Mouse (Mus musculus): ENCODE measurements around the gene Rhox4g. TPM values are rescaled to one million over a fixed set of nuclear protein-coding genes. Genes with fewer than 3 reads are reported as not detected.

The Rhox4g gene
- polyA plus RNA-seq, 1 experiment from 2014 or later: not detected

Other genes with a start within 250 kb of the Rhox4g start
- 0.36 TPM in 1 of 2 replicates, not detected in the other for gene Rhox2b, start 239.3 kb downstream of the Rhox4g start, polyA plus RNA-seq (2014; fragmentation: Nextera tagmentation; extraction: Ambion mirVana)
- not detected in 2 replicates for gene Rhox4b, start 218.8 kb downstream of the Rhox4g start, polyA plus RNA-seq (2014; fragmentation: Nextera tagmentation; extraction: Ambion mirVana)
- gene Rhox2c, start 197.6 kb downstream of the Rhox4g start, polyA plus RNA-seq (2014; fragmentation: Nextera tagmentation; extraction: Ambion mirVana): not detected in 2 replicates
- gene Rhox3c, start 192.7 kb downstream of the Rhox4g start, polyA plus RNA-seq (2014; fragmentation: Nextera tagmentation; extraction: Ambion mirVana): not detected in 2 replicates
- gene Rhox4c, start 171.0 kb downstream of the Rhox4g start, polyA plus RNA-seq (2014; fragmentation: Nextera tagmentation; extraction: Ambion mirVana): not detected in 2 replicates
- not detected in 2 replicates for gene Rhox2d, start 157.9 kb downstream of the Rhox4g start, polyA plus RNA-seq (2014; fragmentation: Nextera tagmentation; extraction: Ambion mirVana)
- gene Rhox4d, start 137.0 kb downstream of the Rhox4g start, polyA plus RNA-seq (2014; fragmentation: Nextera tagmentation; extraction: Ambion mirVana): not detected in 2 replicates
- gene Rhox2e, start 120.9 kb downstream of the Rhox4g start, polyA plus RNA-seq (2014; fragmentation: Nextera tagmentation; extraction: Ambion mirVana): not detected in 2 replicates
- gene Rhox3e, start 109.3 kb downstream of the Rhox4g start, polyA plus RNA-seq (2014; fragmentation: Nextera tagmentation; extraction: Ambion mirVana): not detected in 2 replicates
- gene Rhox4e, start 93.9 kb downstream of the Rhox4g start, polyA plus RNA-seq (2014; fragmentation: Nextera tagmentation; extraction: Ambion mirVana): not detected in 2 replicates
- gene Rhox2f, start 79.9 kb downstream of the Rhox4g start, polyA plus RNA-seq (2014; fragmentation: Nextera tagmentation; extraction: Ambion mirVana): not detected in 2 replicates
- gene Rhox3f, start 70.3 kb downstream of the Rhox4g start, polyA plus RNA-seq (2014; fragmentation: Nextera tagmentation; extraction: Ambion mirVana): not detected in 2 replicates
- gene Rhox4f, start 43.6 kb downstream of the Rhox4g start, polyA plus RNA-seq (2014; fragmentation: Nextera tagmentation; extraction: Ambion mirVana): not detected in 2 replicates
- not detected in 2 replicates for gene Rhox3g, start 22.7 kb downstream of the Rhox4g start, polyA plus RNA-seq (2014; fragmentation: Nextera tagmentation; extraction: Ambion mirVana)
- not detected in 2 replicates for gene Rhox2g, start 7.9 kb downstream of the Rhox4g start, polyA plus RNA-seq (2014; fragmentation: Nextera tagmentation; extraction: Ambion mirVana)
- not detected in 2 replicates for gene Rhox3h, start 17.4 kb upstream of the Rhox4g start, polyA plus RNA-seq (2014; fragmentation: Nextera tagmentation; extraction: Ambion mirVana)
- gene Rhox2h, start 21.9 kb upstream of the Rhox4g start, polyA plus RNA-seq (2014; fragmentation: Nextera tagmentation; extraction: Ambion mirVana): not detected in 2 replicates
- 0.37 TPM in 1 of 2 replicates, not detected in the other for gene Rhox5, start 153.5 kb upstream of the Rhox4g start, polyA plus RNA-seq (2014; fragmentation: Nextera tagmentation; extraction: Ambion mirVana)
- gene Rhox6, start 175.6 kb upstream of the Rhox4g start, polyA plus RNA-seq (2014; fragmentation: Nextera tagmentation; extraction: Ambion mirVana): not detected in 2 replicates
- not detected in 2 replicates for gene Rhox7a, start 180.4 kb upstream of the Rhox4g start, polyA plus RNA-seq (2014; fragmentation: Nextera tagmentation; extraction: Ambion mirVana)
- gene Rhox8, start 227.6 kb upstream of the Rhox4g start, polyA plus RNA-seq (2014; fragmentation: Nextera tagmentation; extraction: Ambion mirVana): not detected in 2 replicates
- gene Rhox7b, start 245.9 kb upstream of the Rhox4g start, polyA plus RNA-seq (2014; fragmentation: Nextera tagmentation; extraction: Ambion mirVana): not detected in 2 replicates